Mouse (Mus musculus): ENCODE results near the gene Ypel4. TPM values are rescaled to one million over a fixed set of nuclear protein-coding genes. Genes with fewer than 3 reads are reported as not detected.

Ypel4 gene
- polyA plus RNA-seq, 1 experiment, result 2.9 TPM

DNA sequence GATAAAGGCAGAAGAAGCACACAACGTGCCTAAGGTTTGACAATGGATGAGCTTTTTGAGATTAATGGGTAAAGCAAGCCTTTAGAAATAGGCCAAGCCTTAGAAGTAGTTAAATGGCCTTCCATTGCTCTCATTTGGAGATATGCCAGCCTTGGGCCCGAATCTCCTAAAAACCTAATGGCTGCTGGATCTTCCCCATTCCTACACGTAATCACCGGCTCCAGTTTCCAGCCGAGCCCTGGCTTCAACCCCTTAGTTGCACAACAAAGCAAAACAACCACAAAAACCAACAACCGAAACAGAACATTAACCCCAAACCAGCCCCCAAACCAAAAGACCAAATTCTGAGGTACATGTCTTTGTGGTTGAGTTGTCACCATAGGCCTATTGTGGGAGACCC, 41.8 kb downstream of the Ypel4 start:
- peaks cover 42% of the 10 kb centered on the region for H3K27me3 ChIP-seq (replicated peaks)

DNA sequence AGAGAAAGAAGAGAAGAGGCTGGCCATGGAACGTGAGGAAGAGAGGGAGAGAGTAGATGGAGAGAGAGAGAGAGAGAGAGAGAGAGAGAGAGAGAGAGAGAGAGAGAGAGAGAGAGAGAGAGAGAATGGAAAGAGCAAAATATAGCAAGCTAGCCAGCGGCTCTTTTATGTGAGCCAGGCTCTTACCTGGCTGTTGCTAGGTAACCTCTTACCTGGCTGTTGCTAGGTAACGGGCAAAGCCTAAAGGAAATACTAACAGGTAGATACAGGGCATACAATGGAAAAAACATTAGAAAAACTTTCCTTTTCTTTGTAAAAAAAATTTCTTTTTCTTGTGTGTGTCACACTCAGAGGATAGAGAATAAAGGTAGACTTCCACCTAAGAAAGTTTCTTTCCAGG, 43.8 kb downstream of the Ypel4 start:
- Histone ChIP-seq H3K4me1 (peaks cover 20% of the 10 kb centered on the region), H3K9me3 (no peaks in the 10 kb centered on the region), H3K27me3 (replicated peaks) (peaks cover 35% of the 10 kb centered on the region), H3K36me3 (replicated peaks; ENCODE audit: low read length) (no peaks in the 10 kb centered on the region), H3K4me3 (replicated peaks) (no peak overlapping the region)
- TF ChIP-seq GATA1 (IDR thresholded peaks at IDR 0.05; ENCODE audit: borderline replicate concordance, low read length) (no peak), FLI1 (IDR thresholded peaks at IDR 0.05; ENCODE audit: low read length) (no peak)

More for the DNA sequence above, 41.8 kb downstream of the Ypel4 start:
- Histone ChIP-seq H3K36me3 (replicated peaks; ENCODE audit: low read length) (no peaks in the 10 kb centered on the region), H3K9me3 (no peaks in the 10 kb centered on the region), H3K4me1 (peaks cover 18% of the 10 kb centered on the region), H3K4me3 (replicated peaks) (no peak overlapping the region)
- TF ChIP-seq GATA1 (IDR thresholded peaks at IDR 0.05; ENCODE audit: borderline replicate concordance, low read length), result no peak
- TF ChIP-seq FLI1 (IDR thresholded peaks at IDR 0.05; ENCODE audit: low read length), result no peak

DNA sequence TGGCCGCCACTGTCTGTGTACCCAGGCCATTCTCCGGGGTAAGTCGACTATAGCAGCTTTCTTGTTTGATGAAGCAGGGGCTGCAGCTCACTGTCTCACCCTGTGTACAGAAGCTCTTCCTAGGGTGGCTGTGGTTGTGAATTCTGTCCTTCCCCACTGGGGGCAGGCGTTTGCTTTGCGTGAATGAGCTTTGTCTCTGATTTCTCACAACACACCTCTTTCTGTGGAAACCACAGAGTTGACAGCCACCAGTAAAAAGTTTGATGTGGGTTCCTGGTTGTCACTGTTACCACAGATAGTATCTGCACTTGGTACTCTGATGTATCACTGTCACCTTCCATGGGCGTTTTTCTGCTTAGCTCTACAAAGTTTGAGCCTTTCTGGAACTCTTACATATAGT, 45.4 kb downstream of the Ypel4 start:
- no peak for TF ChIP-seq FLI1 (IDR thresholded peaks at IDR 0.05; ENCODE audit: low read length)
- TF ChIP-seq GATA1 (IDR thresholded peaks at IDR 0.05; ENCODE audit: borderline replicate concordance, low read length), result no peak
- Histone ChIP-seq H3K9me3 (no peaks in the 10 kb centered on the region), H3K27me3 (replicated peaks) (peaks cover 21% of the 10 kb centered on the region), H3K4me3 (replicated peaks) (no peak overlapping the region), H3K4me1 (peaks cover 25% of the 10 kb centered on the region), H3K36me3 (replicated peaks; ENCODE audit: low read length) (no peaks in the 10 kb centered on the region)

DNA sequence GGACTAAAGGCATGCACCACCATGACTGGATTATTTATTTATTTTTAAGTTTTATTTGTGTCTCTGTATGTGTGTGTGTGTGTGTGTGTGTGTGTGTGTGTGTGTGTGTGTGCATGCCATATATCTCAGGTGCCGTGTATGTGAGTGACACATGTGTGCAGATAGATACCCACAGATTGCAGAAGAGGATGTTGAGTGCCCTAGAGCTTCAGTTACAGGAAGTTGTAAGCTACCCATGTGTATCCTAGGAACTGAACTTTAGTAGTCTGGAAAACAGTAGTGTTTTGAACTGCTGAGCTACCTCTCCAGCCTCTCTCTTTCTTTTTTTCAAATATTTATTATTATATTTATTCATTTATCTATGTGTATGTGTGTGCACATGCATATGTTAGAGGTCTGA, 49.5 kb downstream of the Ypel4 start:
- TF ChIP-seq GATA1 (IDR thresholded peaks at IDR 0.05; ENCODE audit: borderline replicate concordance, low read length) (no peak), FLI1 (IDR thresholded peaks at IDR 0.05; ENCODE audit: low read length) (no peak)
- Histone ChIP-seq H3K27me3 (replicated peaks) (peaks cover 8% of the 10 kb centered on the region), H3K36me3 (replicated peaks; ENCODE audit: low read length) (no peaks in the 10 kb centered on the region), H3K4me3 (replicated peaks) (no peak overlapping the region), H3K9me3 (no peaks in the 10 kb centered on the region), H3K4me1 (peaks cover 42% of the 10 kb centered on the region)

DNA sequence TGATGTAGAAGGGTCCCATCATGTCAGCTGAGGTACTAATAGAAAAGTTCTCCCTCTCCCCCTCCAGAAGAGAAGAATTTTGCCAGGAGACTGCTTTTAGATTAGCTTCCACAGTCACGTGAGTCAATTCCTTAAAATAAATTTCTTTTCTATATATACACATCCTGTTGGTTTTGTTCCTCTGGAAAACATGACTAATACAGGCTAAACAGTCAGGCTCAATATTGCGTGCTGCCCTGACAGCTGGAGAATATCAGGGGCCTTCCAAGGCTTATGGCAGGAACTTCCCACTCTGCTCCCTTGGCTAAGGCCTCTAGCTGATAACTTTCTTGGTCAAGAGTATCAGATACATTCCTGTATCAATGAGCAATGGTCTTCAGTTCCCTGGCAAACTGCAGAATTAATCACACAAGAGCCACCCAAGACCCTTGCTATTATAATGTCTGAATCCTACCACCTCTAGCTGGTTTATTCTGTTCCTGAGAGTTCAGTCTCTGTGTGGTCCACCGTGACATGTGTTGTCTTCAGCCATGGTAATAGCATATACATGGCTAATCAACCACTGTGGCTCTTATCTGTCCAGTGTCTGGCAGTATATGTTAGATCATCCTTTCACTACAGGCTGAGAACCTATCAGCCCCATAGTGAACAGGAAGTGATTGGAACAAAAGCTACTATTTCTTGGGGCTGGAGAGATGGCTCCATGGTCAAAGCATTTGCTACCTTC, 50.1 kb downstream of the Ypel4 start:
- H3K27me3 ChIP-seq (replicated peaks), result peaks cover 3% of the 10 kb centered on the region
- TF ChIP-seq GATA1 (IDR thresholded peaks at IDR 0.05; ENCODE audit: borderline replicate concordance, low read length), result no peak

More for the DNA sequence above, 50.1 kb downstream of the Ypel4 start:
- H3K9me3 ChIP-seq, result no peaks in the 10 kb centered on the region
- H3K4me1 ChIP-seq, result peaks cover 46% of the 10 kb centered on the region
- no peaks in the 10 kb centered on the region for H3K36me3 ChIP-seq (replicated peaks; ENCODE audit: low read length)
- H3K4me3 ChIP-seq (replicated peaks), result peak overlapping the region; percentile 42

Other genes with a start within 250 kb of the Ypel4 start
- gene Ctnnd1, start 83.3 kb upstream of the Ypel4 start, polyA plus RNA-seq (2012; ENCODE audit: insufficient read depth, low replicate concordance), result 0.71 and 4.4 TPM in 2 replicates
- gene Btbd18, start 75.0 kb upstream of the Ypel4 start, polyA plus RNA-seq (2012; ENCODE audit: insufficient read depth, low replicate concordance), result 0.02 TPM in 1 of 2 replicates, not detected in the other
- 72.9 and 130 TPM in 2 replicates for gene Selenoh, start 63.3 kb upstream of the Ypel4 start, polyA plus RNA-seq (2012; ENCODE audit: insufficient read depth, low replicate concordance)
- not detected in 2 replicates for gene Gm28635, start 56.0 kb upstream of the Ypel4 start, polyA plus RNA-seq (2012; ENCODE audit: insufficient read depth, low replicate concordance)
- gene Med19, start 55.7 kb upstream of the Ypel4 start, polyA plus RNA-seq (2012; ENCODE audit: insufficient read depth, low replicate concordance), result 8.7 and 9.7 TPM in 2 replicates
- 2.4 TPM in 1 of 2 replicates, not detected in the other for gene Tmx2, start 54.9 kb upstream of the Ypel4 start, polyA plus RNA-seq (2012; ENCODE audit: insufficient read depth, low replicate concordance)
- 14.8 and 20.0 TPM in 2 replicates for gene Zdhhc5, start 18.9 kb upstream of the Ypel4 start, polyA plus RNA-seq (2012; ENCODE audit: insufficient read depth, low replicate concordance)
- gene Clp1, start 6.7 kb upstream of the Ypel4 start, polyA plus RNA-seq (2012; ENCODE audit: insufficient read depth, low replicate concordance), result 0.70 TPM in 1 of 2 replicates, not detected in the other
- gene Gm19426, start 9.6 kb downstream of the Ypel4 start, polyA plus RNA-seq (2012; ENCODE audit: insufficient read depth, low replicate concordance), result 3.0 TPM in 1 of 2 replicates, not detected in the other
- gene Serping1, start 41.4 kb downstream of the Ypel4 start, polyA plus RNA-seq (2012; ENCODE audit: insufficient read depth, low replicate concordance), result not detected in 2 replicates
- gene Ube2l6, start 64.8 kb downstream of the Ypel4 start, polyA plus RNA-seq (2012; ENCODE audit: insufficient read depth, low replicate concordance), result 4.4 and 5.9 TPM in 2 replicates
- 0.07 TPM in 1 of 2 replicates, not detected in the other for gene Smtnl1, start 88.6 kb downstream of the Ypel4 start, polyA plus RNA-seq (2012; ENCODE audit: insufficient read depth, low replicate concordance)
- gene Timm10, start 92.9 kb downstream of the Ypel4 start, polyA plus RNA-seq (2012; ENCODE audit: insufficient read depth, low replicate concordance), result 9.7 TPM in 1 of 2 replicates, not detected in the other
- gene Slc43a1, start 104.8 kb downstream of the Ypel4 start, polyA plus RNA-seq (2012; ENCODE audit: insufficient read depth, low replicate concordance), result 1.8 and 5.0 TPM in 2 replicates
- 2.7 and 8.4 TPM in 2 replicates for gene Rtn4rl2, start 152.7 kb downstream of the Ypel4 start, polyA plus RNA-seq (2012; ENCODE audit: insufficient read depth, low replicate concordance)
- gene Slc43a3, start 202.5 kb downstream of the Ypel4 start, polyA plus RNA-seq (2012; ENCODE audit: insufficient read depth, low replicate concordance), result 4.4 and 9.1 TPM in 2 replicates
- gene Prg2, start 246.4 kb downstream of the Ypel4 start, polyA plus RNA-seq (2012; ENCODE audit: insufficient read depth, low replicate concordance), result 2.5 TPM in 1 of 2 replicates, not detected in the other